Mouse (Mus musculus): ENCODE measurements around the gene Ppp2r5b. TPM values are rescaled to one million over a fixed set of nuclear protein-coding genes. Genes with fewer than 3 reads are reported as not detected.

The Ppp2r5b gene
- polyA plus RNA-seq, 1 experiment from 2014 or later, result 172 TPM

DNA sequence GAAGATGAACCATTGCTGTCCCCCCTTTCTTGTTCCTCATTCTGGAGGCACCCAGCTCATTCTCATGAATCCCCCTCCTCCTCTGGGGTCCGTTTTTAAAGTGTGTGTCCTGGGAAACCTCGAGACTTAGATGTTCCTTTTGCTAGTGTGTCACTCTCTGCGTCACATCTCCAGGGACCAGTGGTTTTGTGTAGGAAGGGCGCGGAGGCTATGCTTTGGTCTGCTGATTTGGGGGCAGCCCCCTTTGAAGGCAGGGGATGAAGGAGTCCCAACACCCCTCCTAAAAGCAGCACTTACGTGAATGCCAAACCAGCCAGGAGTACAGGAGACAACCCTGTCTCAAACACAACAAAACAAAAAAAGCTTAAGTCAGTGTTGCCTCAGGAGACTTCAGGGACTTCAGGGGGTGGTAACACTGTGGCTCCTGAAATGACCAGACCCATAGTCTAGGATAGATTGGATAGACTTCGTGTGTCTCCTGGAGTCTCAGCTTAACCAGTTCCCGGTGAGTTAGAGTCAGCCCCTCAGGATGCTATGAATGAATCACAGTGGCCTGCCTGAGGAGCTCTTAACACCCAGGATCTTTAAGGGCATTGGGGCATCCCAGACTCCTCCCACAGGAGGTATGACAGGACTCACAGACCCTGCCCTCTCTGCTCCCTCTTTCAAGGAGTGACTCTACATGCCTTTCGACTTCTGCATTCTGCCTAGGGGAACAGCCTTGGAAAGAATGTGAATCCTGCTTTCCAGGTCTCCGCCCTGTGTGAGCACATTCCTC, 42.2 kb upstream of the Ppp2r5b start:
- TF ChIP-seq CTCF (IDR thresholded peaks at IDR 0.05), result no peak
- POLR2A ChIA-PET, result interaction anchor here (1.0 to 4.9 kb wide), 6 partner anchors 9 to 36 kb away, joined by 4 to 28 read pairs (median 12); partner anchors contain the start of gene Atg2a
- DNase-seq (ENCODE audit: low read depth, low spot score), result peak; percentile 83
- no peaks in the 10 kb centered on the region for H3K27me3 ChIP-seq
- peak; percentile 81 for ATAC-seq
- in situ Hi-C loops (cut with MboI; ENCODE audit: low pct_unique_long_range_greater_than_20kb), result no loop called here
- CTCF ChIA-PET, result interaction anchor here (0.8 to 7.8 kb wide), 10 partner anchors 9 to 136 kb away, joined by 3 to 89 read pairs (median 6); partner anchors contain the start of genes Arl2 and Cdc42bpg

DNA sequence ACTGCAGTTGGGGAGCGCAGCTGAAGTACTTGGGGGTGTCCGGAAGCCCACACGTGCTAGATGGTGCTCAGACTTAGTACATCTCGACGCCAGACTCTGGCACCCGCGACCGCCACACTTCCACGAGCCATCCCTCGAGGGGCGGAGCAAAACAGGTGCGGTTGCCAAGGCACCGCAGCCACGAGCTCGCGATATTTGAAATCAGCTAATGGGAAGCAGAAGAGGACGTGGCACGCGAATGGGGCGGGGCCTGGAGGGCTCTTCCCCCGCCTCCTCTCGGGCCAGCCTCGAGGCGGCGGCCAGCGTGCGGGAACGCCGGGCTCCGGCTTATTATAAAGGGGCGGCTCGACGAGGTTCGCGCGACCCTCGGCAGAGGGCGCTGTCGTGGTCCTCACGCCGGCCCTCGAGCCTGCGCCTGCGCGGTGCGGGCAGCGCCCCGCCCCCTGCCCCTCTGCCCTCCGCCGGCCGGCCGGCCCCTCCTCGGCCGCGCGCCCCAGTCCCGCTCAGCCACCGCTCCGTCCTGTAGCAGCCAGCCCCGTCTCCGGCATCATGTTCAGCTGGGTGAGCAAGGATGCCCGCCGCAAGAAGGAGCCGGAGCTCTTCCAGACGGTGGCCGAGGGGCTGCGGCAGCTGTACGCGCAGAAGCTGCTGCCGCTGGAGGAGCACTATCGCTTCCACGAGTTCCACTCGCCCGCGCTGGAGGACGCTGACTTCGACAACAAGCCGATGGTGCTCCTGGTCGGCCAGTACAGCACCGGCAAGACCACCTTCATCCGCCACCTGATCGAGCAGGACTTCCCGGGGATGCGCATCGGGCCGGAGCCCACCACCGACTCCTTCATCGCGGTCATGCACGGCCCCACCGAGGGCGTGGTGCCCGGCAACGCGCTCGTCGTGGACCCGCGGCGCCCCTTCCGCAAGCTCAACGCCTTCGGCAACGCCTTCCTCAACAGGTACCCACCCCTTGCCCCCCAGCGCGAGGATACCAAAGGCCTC, 41.1 kb upstream of the Ppp2r5b start, which contains the start of gene Ehd1:
TSS of gene Ehd1 (plus strand) at position 300 of the 996 bp plus-strand sequence.
- H3K27me3 ChIP-seq, result no peaks in the 10 kb centered on the region
- CTCF ChIA-PET, result interaction anchor here (0.8 to 7.8 kb wide), 13 partner anchors 8 to 56 kb away, joined by 3 to 89 read pairs (median 4); partner anchors contain the start of gene Cdc42bpg
- POLR2A ChIA-PET, result interaction anchor here (0.6 to 4.9 kb wide), 6 partner anchors 10 to 27 kb away, joined by 3 to 28 read pairs (median 12); no protein-coding TSS in a partner anchor
- ATAC-seq (peak; percentile 80), DNase-seq (ENCODE audit: low read depth, low spot score) (peak; percentile 94)
- in situ Hi-C loops (cut with MboI; ENCODE audit: low pct_unique_long_range_greater_than_20kb), result no loop called here
- TF ChIP-seq CTCF (IDR thresholded peaks at IDR 0.05), result no peak

DNA sequence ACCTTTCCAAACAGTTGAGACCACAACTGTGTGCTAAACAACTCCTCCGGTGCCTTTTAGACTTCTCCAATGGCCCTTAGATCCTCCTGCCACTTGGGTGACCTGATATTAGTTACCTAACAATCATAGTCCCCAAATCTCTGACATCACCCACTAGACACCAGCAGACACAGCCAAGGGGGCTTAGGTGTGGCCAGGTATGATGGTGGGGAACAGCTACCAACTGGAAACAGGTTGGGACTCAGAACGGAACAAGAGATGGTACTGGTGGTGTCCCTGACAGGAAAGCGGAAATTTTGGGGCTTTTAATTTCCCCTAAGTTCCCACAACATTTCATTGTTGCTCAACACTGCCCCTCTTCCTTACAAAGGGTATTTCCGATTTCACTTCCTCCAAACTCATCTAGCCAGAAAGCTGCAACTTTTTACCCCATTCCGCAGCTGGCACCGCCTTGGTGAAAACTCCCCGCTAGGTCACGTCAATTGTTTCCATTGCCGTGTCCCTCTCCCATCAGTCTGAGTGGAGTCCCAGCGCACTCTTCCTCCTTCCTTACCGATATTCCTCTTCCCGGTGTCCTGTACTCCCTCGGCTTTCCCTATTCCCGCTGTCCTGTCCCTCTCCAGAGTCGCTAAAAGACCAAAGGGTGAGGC, 40.2 kb upstream of the Ppp2r5b start:
- DNase-seq (ENCODE audit: low read depth, low spot score) (no peak), ATAC-seq (no peak)
- ChIA-PET POLR2A (interaction anchor here (0.7 to 4.9 kb wide), 5 partner anchors 9 to 420 kb away, joined by 3 to 28 read pairs (median 4); no protein-coding TSS in a partner anchor), CTCF (interaction anchor here (0.9 to 7.8 kb wide), 10 partner anchors 10 to 134 kb away, joined by 3 to 89 read pairs (median 4); partner anchors contain the start of gene Arl2)
- in situ Hi-C loops (cut with MboI; ENCODE audit: low pct_unique_long_range_greater_than_20kb), result no loop called here
- TF ChIP-seq CTCF (IDR thresholded peaks at IDR 0.05), result no peak
- no peaks in the 10 kb centered on the region for H3K27me3 ChIP-seq

DNA sequence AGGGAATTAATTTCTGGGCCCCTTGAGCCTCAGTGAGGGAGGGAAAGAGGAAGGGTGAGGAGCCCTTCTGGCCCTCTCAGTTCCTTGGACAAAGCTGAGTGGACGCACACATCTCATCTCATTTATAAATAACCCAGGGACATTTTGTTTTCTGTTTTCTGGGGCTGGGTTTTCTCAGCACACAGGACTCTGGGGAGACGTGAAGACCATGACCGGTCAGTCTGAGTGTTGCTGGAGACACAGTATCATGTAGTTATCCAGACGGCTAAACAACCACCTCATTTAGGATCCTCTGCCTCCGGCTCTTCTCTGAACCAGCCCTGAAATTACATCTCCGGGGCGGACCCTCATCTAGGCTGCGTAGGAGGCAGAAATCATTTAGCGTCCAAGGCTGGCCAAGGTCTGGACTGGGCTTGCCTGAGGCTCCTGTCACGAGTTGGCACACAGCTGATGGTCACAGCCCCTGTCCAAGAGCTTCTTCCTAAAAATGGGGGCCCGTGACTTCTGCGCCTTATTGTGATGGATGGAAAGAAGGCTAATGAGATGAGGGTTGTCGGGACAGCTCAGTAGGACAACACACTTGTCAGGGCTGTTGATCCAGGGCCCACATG, 38.4 kb upstream of the Ppp2r5b start:
- CTCF ChIA-PET, result interaction anchor here (1.3 to 7.8 kb wide), 4 partner anchors 11 to 132 kb away, joined by 3 to 89 read pairs (median 7); partner anchors contain the start of gene Arl2
- no peaks in the 10 kb centered on the region for H3K27me3 ChIP-seq
- POLR2A ChIA-PET, result no interaction called here
- in situ Hi-C loops (cut with MboI; ENCODE audit: low pct_unique_long_range_greater_than_20kb), result loop anchor here (5.0 kb wide), 1 partner anchor 33 kb away; the partner anchor contains the start of gene Cdc42bpg
- ATAC-seq (no peak), DNase-seq (ENCODE audit: low read depth, low spot score) (no peak)
- no peak for TF ChIP-seq CTCF (IDR thresholded peaks at IDR 0.05)

DNA sequence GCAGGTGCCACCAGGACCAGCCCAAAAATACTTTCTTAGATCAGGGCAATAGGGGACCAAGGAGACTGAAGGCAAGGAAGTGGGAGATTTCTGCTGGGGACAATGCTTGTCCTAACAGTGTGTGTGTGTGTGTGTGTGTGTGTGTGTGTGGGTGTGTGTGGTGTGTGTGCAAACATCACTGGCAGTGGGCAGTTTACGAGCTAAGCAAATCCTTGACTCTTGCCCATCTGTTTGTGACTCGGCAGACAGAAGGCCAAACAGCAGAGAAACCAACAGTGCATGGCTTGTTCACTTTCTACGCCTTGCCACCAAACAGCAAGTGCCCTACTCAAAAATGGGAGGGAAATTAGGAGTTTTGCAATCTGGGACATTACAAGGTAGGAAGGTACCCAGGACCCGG, 37.9 kb upstream of the Ppp2r5b start:
- DNase-seq (ENCODE audit: low read depth, low spot score) (no peak), ATAC-seq (no peak)
- ChIA-PET CTCF (interaction anchor here (1.1 to 7.8 kb wide), 3 partner anchors 10 to 58 kb away, joined by 3 to 89 read pairs (median 10); no protein-coding TSS in a partner anchor), POLR2A (no interaction called here)
- in situ Hi-C loops (cut with MboI; ENCODE audit: low pct_unique_long_range_greater_than_20kb), result loop anchor here (5.0 kb wide), 1 partner anchor 34 kb away; the partner anchor contains the start of gene Cdc42bpg
- H3K27me3 ChIP-seq, result no peaks in the 10 kb centered on the region
- TF ChIP-seq CTCF (IDR thresholded peaks at IDR 0.05), result no peak

DNA sequence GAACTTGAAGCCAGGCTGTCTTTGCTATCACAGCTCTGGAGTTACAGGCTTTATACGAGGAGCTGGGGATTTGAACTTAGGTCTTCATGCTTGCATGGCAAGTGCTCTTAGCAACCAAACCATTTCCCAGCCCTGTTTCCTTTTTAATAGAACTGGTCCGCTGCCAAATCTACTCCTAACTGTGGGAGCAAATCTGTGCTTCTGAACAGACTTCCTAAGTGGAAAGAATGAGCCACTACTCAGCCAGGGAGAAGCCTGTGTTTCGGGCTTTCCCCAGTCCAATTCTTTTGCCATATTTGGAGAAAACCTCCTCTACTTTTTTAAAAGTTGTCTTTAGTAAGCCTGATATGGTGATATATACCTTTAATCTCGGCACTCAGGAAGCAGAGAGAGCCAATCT, 37.1 kb upstream of the Ppp2r5b start:
- TF ChIP-seq CTCF (IDR thresholded peaks at IDR 0.05), result no peak
- DNase-seq (ENCODE audit: low read depth, low spot score) (no peak), ATAC-seq (no peak)
- POLR2A ChIA-PET, result interaction anchor here (1.5 kb wide), 1 partner anchor 14 kb away, joined by 3 read pairs; no protein-coding TSS in a partner anchor
- CTCF ChIA-PET, result interaction anchor here (1.1 to 7.8 kb wide), 3 partner anchors 10 to 59 kb away, joined by 3 to 89 read pairs (median 10); no protein-coding TSS in a partner anchor
- H3K27me3 ChIP-seq, result no peaks in the 10 kb centered on the region
- in situ Hi-C loops (cut with MboI; ENCODE audit: low pct_unique_long_range_greater_than_20kb), result loop anchor here (5.0 kb wide), 1 partner anchor 35 kb away; the partner anchor contains the start of gene Cdc42bpg

DNA sequence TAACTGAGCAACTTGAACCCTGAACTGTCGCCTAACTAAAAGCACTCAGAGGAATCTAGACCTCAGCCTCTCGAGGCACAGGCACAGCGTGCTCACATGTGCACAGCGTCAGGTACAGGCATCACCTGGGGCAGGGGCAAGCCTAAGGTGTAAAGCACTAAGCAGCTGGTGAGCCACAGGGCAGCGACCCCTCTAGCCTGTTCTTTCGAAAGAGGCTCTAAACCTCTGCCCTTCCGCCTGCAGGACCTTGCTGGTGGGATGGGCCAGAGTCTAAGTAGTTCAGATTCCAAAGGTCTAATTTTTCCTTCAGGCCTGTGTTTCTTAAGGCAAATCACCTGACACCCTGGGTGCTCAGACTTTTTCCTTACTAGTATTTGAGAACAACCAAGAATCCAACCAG, 36.4 kb upstream of the Ppp2r5b start:
- no peak for ATAC-seq
- no peaks in the 10 kb centered on the region for H3K27me3 ChIP-seq
- ChIA-PET POLR2A (interaction anchor here (1.5 kb wide), 1 partner anchor 14 kb away, joined by 3 read pairs; no protein-coding TSS in a partner anchor), CTCF (interaction anchor here (3.0 kb wide), 1 partner anchor 9 kb away, joined by 10 read pairs; no protein-coding TSS in a partner anchor)
- in situ Hi-C loops (cut with MboI; ENCODE audit: low pct_unique_long_range_greater_than_20kb), result loop anchor here (5.0 kb wide), 1 partner anchor 35 kb away; the partner anchor contains the start of gene Cdc42bpg
- DNase-seq (ENCODE audit: low read depth, low spot score), result no peak
- TF ChIP-seq CTCF (IDR thresholded peaks at IDR 0.05), result no peak

DNA sequence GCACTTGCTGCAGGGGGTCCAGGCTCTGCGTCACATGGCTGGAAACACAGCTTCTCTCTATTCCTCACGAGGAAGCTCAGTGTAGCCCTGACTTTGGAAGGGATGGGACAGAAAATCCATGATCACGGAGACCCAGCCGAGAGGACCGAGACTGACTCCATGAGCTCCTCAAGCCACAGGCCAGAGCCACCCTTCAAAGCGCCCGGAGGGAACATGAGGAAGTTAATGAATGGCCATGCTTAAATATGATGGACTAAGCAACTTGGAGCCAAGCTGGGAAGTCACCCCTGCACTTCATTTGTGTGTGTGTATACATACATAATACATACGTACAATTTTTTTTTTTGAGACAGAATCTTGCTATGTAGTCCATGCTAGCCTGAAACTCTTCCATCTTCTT, 35.5 kb upstream of the Ppp2r5b start:
- no peak for ATAC-seq

More for the DNA sequence above, 35.5 kb upstream of the Ppp2r5b start:
- ChIA-PET CTCF (interaction anchor here (0.6 to 2.3 kb wide), 4 partner anchors 11 to 63 kb away, joined by 3 to 6 read pairs (median 3); partner anchors contain the start of genes Cdc42bpg and Men1), POLR2A (interaction anchor here (1.5 kb wide), 1 partner anchor 13 kb away, joined by 3 read pairs; no protein-coding TSS in a partner anchor)
- no peak for DNase-seq (ENCODE audit: low read depth, low spot score)
- in situ Hi-C loops (cut with MboI; ENCODE audit: low pct_unique_long_range_greater_than_20kb), result loop anchor here (5.0 kb wide), 1 partner anchor 36 kb away; the partner anchor contains the start of gene Cdc42bpg
- TF ChIP-seq CTCF (IDR thresholded peaks at IDR 0.05), result no peak
- H3K27me3 ChIP-seq, result no peaks in the 10 kb centered on the region

Data from Patski (cell line).